Mouse (Mus musculus): ENCODE results near the gene Arhgef2. TPM values are rescaled to one million over a fixed set of nuclear protein-coding genes. Genes with fewer than 3 reads are reported as not detected.

Gene Arhgef2
- polyA plus RNA-seq, 1 experiment, result 96.1 TPM

GRCm38 (mm10) chr3:88686734-88687611, 81.2 kb downstream of the Arhgef2 start:
- Histone ChIP-seq H3K4me1 (ENCODE audit: control insufficient read depth, insufficient read depth, low read length) (peaks cover 2% of the 10 kb centered on the region; the same call in 1 of the 2 replicates), H3K4me3 (replicated peaks; ENCODE audit: control insufficient read depth, low read depth, low read length) (peak overlapping the region; percentile 77), H3K27ac (ENCODE audit: control insufficient read depth, insufficient read depth, low read depth, low read length, poor library complexity) (no peak overlapping the region)
- 26% methylated on average over 13 of the region's 13 CpGs for WGBS
- TF ChIP-seq POLR2A (IDR thresholded peaks at IDR 0.05; ENCODE audit: borderline replicate concordance, control insufficient read depth, low read depth, low read length), result no peak
- TF ChIP-seq CTCF (IDR thresholded peaks at IDR 0.05; ENCODE audit: control insufficient read depth, insufficient read depth, low read length), result no peak

- no peak for TF ChIP-seq POLR2A (IDR thresholded peaks at IDR 0.05; ENCODE audit: borderline replicate concordance, control insufficient read depth, low read depth, low read length)
- no peak for TF ChIP-seq CTCF (IDR thresholded peaks at IDR 0.05; ENCODE audit: control insufficient read depth, insufficient read depth, low read length)
- no peak overlapping the region for H3K4me3 ChIP-seq (replicated peaks; ENCODE audit: control insufficient read depth, low read depth, low read length)
- WGBS, result 81% methylated on average over 5 of the region's 5 CpGs
- H3K27ac ChIP-seq (ENCODE audit: control insufficient read depth, insufficient read depth, low read depth, low read length, poor library complexity), result no peak overlapping the region
- H3K4me1 ChIP-seq (ENCODE audit: control insufficient read depth, insufficient read depth, low read length), result peaks cover 2% of the 10 kb centered on the region; the same call in 1 of the 2 replicates
These were observed 83.3 kb downstream of the Arhgef2 start for GRCm38 (mm10) chr3:88689079-88689478.

DNA sequence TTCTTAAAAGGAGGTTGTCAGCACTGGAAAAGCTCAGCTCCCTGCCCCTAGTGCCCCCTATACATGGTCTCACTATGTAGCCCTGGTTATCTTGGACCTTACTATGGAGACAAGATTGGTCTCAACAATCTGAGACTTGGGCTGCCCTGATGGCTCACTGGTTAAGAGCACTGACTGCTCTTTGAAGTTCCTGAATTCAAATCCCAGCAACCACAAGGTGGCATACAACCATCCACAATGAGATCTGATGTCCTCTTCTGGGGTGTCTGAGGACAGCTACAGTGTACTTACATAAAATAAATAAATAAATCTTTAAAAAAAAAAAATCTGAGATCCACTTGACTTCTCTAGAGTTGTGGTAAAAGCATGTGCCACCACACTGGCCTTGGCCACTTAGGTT, 89.8 kb downstream of the Arhgef2 start:
- Histone ChIP-seq H3K27ac (ENCODE audit: control insufficient read depth, insufficient read depth, low read depth, low read length, poor library complexity) (no peak overlapping the region), H3K4me3 (replicated peaks; ENCODE audit: control insufficient read depth, low read depth, low read length) (no peak overlapping the region), H3K4me1 (ENCODE audit: control insufficient read depth, insufficient read depth, low read length) (no peaks in the 10 kb centered on the region)
- TF ChIP-seq CTCF (IDR thresholded peaks at IDR 0.05; ENCODE audit: control insufficient read depth, insufficient read depth, low read length) (no peak), POLR2A (IDR thresholded peaks at IDR 0.05; ENCODE audit: borderline replicate concordance, control insufficient read depth, low read depth, low read length) (no peak)

Other genes with a start within 250 kb of the Arhgef2 start
- gene Paqr6, start 241.4 kb upstream of the Arhgef2 start, polyA plus RNA-seq (2011; ENCODE audit: insufficient read depth, insufficient read length, low replicate concordance, missing spikeins), result 3.6 TPM in 1 of 2 replicates, not detected in the other
- 2.0 TPM in 1 of 2 replicates, not detected in the other for gene Bglap3, start 233.2 kb upstream of the Arhgef2 start, polyA plus RNA-seq (2011; ENCODE audit: insufficient read depth, insufficient read length, low replicate concordance, missing spikeins)
- gene Bglap2, start 227.3 kb upstream of the Arhgef2 start, polyA plus RNA-seq (2011; ENCODE audit: insufficient read depth, insufficient read length, low replicate concordance, missing spikeins), result 13.5 and 129 TPM in 2 replicates
- gene Bglap, start 221.5 kb upstream of the Arhgef2 start, polyA plus RNA-seq (2011; ENCODE audit: insufficient read depth, insufficient read length, low replicate concordance, missing spikeins), result 56.2 and 336 TPM in 2 replicates
- 60.1 and 67.5 TPM in 2 replicates for gene Pmf1, start 195.6 kb upstream of the Arhgef2 start, polyA plus RNA-seq (2011; ENCODE audit: insufficient read depth, insufficient read length, low replicate concordance, missing spikeins)
- gene Slc25a44, start 180.8 kb upstream of the Arhgef2 start, polyA plus RNA-seq (2011; ENCODE audit: insufficient read depth, insufficient read length, low replicate concordance, missing spikeins), result 15.7 and 17.4 TPM in 2 replicates
- 43.9 and 131 TPM in 2 replicates for gene Sema4a, start 144.8 kb upstream of the Arhgef2 start, polyA plus RNA-seq (2011; ENCODE audit: insufficient read depth, insufficient read length, low replicate concordance, missing spikeins)
- gene Lmna, start 96.0 kb upstream of the Arhgef2 start, polyA plus RNA-seq (2011; ENCODE audit: insufficient read depth, insufficient read length, low replicate concordance, missing spikeins), result 58.9 and 69.6 TPM in 2 replicates
- 0.77 and 2.2 TPM in 2 replicates for gene Mex3a, start 73.6 kb upstream of the Arhgef2 start, polyA plus RNA-seq (2011; ENCODE audit: insufficient read depth, insufficient read length, low replicate concordance, missing spikeins)
- gene Rab25, start 57.7 kb upstream of the Arhgef2 start, polyA plus RNA-seq (2011; ENCODE audit: insufficient read depth, insufficient read length, low replicate concordance, missing spikeins), result 1.4 TPM in 1 of 2 replicates, not detected in the other
- gene Lamtor2, start 52.9 kb upstream of the Arhgef2 start, polyA plus RNA-seq (2011; ENCODE audit: insufficient read depth, insufficient read length, low replicate concordance, missing spikeins), result 82.9 and 126 TPM in 2 replicates
- 20.9 and 25.2 TPM in 2 replicates for gene Ubqln4, start 52.2 kb upstream of the Arhgef2 start, polyA plus RNA-seq (2011; ENCODE audit: insufficient read depth, insufficient read length, low replicate concordance, missing spikeins)
- gene Ssr2, start 30.1 kb upstream of the Arhgef2 start, polyA plus RNA-seq (2011; ENCODE audit: insufficient read depth, insufficient read length, low replicate concordance, missing spikeins), result 46.1 and 84.8 TPM in 2 replicates
- gene Rxfp4, start 47.2 kb downstream of the Arhgef2 start, polyA plus RNA-seq (2011; ENCODE audit: insufficient read depth, insufficient read length, low replicate concordance, missing spikeins), result not detected in 2 replicates
- gene Khdc4, start 79.8 kb downstream of the Arhgef2 start, polyA plus RNA-seq (2011; ENCODE audit: insufficient read depth, insufficient read length, low replicate concordance, missing spikeins), result 23.2 and 37.6 TPM in 2 replicates
- 43.6 and 61.7 TPM in 2 replicates for gene Rit1, start 110.9 kb downstream of the Arhgef2 start, polyA plus RNA-seq (2011; ENCODE audit: insufficient read depth, insufficient read length, low replicate concordance, missing spikeins)
- gene Syt11, start 169.2 kb downstream of the Arhgef2 start, polyA plus RNA-seq (2011; ENCODE audit: insufficient read depth, insufficient read length, low replicate concordance, missing spikeins), result 3.4 and 5.5 TPM in 2 replicates
- 21.0 and 33.1 TPM in 2 replicates for gene Gon4l, start 229.3 kb downstream of the Arhgef2 start, polyA plus RNA-seq (2011; ENCODE audit: insufficient read depth, insufficient read length, low replicate concordance, missing spikeins)

Measured in bone marrow, adult 2 months (tissue).